Mouse (Mus musculus): ENCODE results near the gene Nrap.
"Not testable (repeated sequence)": the region's sequence is repeated elsewhere in the genome, so short reads cannot be mapped to it uniquely, and the experiment has no call there.

Nrap gene

DNA sequence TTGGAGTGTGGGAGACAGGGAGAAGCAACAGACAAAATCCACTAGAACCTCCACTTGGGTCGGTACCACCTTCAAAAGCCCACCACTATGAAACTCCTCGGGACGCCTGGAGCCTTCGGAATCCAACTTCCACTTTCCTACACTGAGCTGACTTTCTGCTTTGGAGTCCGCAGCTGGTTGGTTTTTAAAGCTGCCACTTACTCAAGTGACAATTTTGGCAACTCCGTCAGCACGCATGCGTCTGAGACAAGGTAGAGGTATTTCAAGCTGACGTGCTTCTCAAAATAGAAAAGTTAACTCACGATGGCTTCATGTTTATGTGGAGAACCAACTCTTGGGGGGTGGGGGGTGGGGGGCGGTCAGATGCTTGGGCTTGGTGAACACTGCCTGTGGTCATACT is at the start of gene Nrap:
Gene Nrap, minus strand, starts transcription at position 159 of the 400 bp plus-strand sequence.
- DNase-seq (ENCODE audit: low spot score in 2 of 2), result no peak

DNA sequence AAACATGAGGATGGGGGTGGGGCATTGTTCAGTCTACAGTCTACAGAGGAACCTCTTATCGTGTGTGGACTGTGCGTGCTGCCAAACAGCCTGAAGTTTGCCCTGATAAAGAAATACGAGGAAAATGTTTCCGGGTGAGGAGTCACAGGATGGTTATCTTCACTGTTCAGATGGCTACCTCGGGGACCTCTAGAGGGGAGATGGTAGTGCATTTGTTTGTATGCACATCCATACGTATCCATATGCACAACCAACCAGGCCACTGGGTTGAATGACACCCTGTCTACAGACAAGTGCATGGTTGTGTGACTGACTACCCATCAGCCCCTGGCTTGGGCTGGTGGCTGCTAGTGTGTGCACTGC is 49.2 kb upstream of the Nrap start:
- DNase-seq (ENCODE audit: low spot score in 2 of 2), result no peak

DNA sequence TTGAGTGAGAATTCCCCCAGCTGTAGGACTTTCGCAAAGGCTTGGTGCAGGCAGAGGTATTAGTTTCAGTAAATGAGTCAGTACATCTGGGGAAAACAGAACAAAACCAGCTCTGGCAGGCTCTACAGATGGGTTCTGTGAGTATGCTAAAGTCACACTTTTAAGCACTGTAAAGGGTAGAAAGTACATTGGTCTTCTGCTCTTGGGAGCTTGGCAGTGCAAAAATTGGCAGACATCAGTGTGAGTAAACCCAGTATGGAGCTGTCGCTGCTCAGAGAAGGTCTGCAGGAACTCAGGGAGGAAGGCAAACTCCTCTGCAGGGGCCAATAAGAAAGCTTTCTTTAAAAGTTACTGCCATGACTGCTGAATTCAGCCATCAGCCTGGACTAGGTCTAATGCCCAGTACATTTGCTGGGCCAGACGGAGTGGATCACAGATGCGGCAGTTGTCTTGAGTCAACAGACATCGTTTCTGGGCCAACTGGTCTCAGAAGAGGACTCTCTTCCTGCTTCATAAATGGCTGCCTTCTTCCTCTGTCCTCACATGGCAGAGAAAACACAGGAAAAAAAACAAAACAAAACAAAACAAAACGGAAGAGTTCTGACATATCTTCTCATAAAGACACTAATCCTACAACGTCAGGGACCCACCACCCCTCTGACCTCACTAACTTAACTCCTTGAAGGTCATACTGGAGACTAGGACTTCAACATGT is 48.7 kb upstream of the Nrap start:
- no peak for DNase-seq (ENCODE audit: low spot score in 2 of 2)

DNA sequence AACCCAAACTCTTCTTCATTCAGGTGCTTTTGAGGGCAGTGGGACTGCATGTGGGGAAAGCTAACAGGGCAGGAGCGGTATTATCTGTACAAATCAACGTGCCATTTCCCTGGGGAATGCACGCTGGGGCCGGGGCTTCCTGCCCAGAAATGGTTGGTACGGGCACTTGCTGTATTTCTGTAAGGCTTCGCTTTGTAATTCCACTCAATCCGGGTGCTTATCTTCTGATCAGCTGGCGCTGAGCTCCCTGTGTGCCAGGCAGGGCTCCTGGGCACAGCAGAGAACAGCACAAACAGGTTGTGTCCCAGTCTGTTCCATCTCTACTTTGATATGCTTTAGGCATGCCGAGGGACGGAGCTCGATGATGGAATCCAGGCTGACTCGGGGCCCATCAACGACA is 46.5 kb upstream of the Nrap start:
- DNase-seq (ENCODE audit: low spot score in 2 of 2), result no peak

DNA sequence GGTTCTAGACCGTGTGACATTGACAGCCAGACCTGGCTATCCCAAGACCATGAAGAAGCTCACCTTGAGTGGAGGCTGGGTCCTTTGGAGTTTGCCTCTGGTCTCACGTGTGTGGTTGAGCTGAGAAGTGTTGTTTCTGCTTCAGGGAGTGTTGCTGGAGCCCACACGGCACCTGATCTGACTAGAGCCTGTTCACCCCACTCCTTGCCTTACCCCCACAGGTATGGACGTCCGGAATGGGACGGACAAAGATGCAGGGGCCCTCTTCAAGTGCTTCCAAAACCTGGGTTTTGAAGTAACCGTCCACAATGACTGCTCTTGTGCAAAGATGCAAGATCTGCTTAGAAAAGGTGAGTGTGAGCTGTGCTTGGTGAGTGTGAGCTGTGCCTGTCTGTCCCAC is 43.7 kb upstream of the Nrap start:
- no peak for DNase-seq (ENCODE audit: low spot score in 2 of 2)

DNA sequence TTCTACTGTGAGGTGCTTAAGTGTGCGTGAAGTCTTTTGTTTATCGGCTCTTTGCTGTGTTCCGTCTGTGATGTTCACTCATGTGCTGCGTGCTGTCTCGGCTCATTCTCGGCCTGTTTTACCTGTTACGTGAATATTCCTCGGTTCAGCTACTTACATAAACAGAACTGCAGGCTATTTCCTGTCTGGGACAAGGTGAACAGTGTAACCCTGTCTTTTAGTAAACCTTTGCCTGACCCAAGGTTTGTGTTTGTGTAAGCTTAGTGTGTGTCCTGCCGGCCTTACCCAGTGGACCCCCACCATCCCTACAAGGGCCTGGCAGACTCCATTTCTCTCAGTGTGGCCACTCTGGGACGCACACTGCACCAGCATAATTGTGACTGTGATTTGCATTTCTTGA is 42.9 kb upstream of the Nrap start:
- no peak for DNase-seq (ENCODE audit: low spot score in 2 of 2)

DNA sequence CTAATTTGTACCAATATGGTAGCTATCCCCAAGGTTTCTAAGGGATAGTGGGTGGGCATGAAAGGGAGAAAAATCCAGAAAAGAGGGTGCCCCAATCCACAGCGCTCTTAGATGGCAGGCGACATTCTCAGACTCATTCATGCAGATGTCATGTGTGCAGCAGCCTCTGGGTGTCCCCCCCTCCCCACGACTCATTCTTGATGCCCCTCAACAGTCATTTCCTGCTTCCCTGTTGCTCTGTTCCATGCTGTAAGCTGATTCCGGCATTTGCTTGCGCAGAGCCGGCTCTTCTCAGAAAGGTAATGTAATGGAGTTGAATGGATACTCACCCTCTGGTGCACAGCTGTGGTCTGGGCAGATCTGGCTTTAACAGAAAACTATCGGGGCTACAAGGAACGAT is 40.5 kb upstream of the Nrap start:
- DNase-seq (ENCODE audit: low spot score in 2 of 2), result no peak

DNA sequence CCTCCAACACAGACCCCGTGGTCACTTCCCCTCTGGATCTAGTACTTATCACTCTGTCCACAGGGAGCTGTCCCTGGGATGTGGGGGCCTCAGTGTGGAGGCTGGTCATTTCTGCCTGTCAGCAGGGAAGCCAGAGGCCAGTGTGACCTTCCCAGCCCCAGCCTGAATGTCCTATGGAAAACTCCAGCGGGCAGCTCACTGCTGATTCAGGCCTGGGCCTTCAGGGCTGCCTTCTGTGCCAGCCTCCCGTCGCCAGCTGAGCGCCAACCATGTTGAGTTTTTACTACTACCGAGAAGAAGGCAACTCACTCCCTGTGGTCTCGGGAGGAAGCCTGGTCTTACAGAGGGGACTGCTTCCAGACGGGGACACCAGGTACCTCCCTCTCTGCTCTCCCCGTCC is 35.7 kb upstream of the Nrap start:
- no peak for DNase-seq (ENCODE audit: low spot score in 2 of 2)

DNA sequence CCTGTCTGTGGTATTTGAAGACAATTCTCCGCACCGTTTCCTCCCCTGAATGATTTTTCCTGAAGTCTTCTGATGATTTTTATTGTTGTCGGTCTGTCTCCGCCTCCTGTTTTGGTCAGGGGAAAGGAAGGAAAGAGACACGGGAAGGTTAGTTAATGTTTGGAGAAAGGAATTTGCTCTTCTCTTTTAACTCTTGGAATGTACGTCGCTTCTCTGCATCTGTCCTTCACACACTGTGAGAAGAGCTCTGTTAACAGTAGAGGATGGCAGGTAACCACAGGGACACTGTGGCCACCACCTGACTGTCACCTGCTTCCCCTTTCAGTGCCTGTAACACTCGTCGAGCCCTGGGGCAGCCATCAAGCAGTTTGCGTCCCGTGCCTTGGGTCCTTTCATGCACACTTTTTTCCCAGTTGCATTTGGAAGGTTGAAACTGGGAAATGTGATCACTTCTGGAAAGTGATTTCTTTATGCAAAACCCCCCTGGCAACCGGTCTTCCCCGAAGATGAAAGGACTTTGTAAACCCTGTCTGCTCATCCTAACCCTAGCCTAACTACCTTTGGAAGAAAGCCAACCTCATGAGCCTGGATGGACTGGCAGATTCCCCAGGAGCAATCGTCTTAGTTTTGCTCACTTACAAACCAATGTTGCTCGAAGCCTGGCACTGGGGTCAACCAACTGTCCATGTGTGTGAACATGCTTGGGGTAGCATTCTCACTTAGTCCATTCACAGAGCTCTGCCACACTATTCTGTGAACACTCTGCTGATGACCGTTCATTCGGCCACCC is 35.0 kb upstream of the Nrap start:
- DNase-seq (ENCODE audit: low spot score in 2 of 2), result no peak

DNA sequence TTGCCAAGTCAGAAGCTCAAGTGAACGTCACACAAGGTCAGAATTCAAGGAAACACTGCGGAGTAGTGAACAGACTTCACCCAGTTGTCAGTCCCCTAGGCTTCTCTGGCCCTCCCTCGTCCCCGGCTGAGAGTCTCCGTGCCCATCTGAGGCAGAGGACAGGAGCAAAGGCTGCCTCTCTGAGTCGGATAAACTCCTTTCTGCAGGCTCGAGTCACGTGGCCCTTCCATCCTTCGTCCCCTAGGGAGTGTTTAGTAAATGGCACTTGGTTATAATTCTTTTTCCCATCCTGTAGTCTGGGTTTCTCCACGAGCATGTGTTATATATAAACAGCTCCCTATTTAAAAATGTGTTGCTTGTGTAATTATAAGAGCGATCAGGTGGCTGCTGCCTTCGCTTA is 33.5 kb upstream of the Nrap start:
- DNase-seq (ENCODE audit: low spot score in 2 of 2), result no peak

DNA sequence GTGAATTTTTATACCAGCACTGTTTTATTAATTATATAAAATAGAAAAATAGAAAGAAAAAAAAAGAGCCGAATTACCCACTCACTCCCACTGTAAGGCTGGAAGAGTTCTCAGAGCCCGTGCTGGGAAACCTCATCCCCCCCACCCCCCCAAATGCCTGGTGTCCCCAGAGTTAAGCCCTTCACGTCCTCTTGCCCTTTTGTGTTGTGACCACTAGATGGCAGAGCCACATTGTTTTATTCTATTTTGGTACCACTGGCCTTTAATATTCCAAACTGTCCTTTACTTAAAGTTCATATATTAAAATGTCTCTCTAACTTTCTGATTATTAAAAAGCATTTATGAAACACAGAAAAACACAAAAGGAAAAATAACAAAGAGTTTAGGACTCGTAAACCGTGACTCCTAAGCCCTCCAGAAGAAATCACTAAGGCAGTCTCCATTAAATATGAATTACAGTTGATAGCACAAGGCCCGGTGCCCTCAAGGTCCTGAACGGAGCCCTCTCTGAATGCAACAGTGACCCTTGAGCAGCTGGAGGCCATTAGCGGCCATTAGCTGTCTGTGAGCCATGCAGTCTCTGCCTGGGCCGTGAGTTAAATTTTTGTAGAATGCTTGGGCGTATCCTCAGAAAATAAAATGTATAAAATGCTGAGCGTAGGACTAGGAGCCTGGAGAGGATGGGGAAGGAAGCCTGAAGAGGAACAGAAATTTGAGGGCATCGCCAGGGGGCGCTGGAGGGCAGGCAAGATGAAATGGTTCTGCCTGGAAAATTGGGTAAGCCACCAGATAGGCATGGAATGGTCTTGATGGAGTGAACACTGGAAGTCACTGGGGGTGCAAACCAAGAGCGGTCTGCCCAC is 32.9 kb upstream of the Nrap start:
- DNase-seq (ENCODE audit: low spot score in 2 of 2), result peak; percentile 71 to 86

DNA sequence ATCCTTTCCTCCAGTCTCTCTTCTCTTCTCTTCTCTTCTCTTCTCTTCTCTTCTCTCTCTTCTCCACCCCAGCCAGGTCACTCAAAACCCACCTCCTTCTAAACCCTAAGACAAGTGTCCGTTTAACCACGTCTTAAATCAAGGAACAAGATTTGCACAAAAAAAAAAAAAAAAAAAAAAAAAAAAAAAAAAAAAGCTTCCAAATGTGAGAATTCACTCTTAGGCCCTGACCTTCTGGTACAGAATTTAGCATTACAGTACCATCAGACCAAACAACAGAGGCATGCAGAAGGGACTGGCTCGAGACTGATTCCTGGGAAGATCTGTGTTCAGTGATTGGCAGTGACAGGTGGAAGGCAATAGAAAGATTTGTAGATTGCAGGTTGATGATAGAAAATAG is 30.5 kb upstream of the Nrap start:
- no peak for DNase-seq (ENCODE audit: low spot score in 2 of 2)

DNA sequence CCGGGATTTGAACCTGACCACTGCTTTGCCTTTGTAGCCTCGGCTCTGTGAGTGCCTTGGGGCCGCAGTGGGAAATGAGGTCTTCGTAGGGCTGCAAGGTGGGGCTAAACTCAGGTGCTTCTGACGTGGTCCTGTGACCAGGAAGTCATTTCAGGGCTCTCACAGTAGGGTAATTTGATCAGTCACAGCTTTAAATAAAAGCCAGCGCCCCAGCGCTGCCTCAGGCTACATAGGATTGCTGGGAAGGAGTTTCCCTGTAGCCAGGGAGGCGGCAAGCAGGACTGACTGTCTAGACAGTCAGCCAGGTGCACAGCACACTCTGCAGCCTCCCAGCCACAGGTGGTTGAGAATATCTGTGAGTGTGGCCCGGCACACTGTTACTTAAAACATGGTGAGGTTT is 29.6 kb upstream of the Nrap start:
- DNase-seq (ENCODE audit: low spot score in 2 of 2), result no peak

DNA sequence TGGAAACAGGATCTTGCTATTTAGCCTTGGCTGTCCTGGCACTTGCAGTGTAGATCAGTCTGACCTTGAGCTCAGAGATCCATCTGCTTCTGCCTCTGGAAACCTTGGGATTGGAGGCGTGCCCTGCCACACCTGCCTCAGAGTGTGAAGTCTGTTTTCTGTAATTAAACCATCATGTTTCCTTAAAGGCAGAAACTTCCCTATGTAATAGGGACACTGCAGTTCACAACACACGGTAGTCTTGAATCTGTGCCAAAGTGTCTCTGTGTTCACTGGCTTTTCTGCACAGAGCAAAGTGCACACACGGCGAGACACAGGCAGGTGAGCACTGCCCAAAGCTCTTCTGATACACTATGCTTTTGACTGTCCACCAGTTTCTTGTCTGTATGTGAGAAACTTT is 28.6 kb upstream of the Nrap start:
- no peak for DNase-seq (ENCODE audit: low spot score in 2 of 2)

DNA sequence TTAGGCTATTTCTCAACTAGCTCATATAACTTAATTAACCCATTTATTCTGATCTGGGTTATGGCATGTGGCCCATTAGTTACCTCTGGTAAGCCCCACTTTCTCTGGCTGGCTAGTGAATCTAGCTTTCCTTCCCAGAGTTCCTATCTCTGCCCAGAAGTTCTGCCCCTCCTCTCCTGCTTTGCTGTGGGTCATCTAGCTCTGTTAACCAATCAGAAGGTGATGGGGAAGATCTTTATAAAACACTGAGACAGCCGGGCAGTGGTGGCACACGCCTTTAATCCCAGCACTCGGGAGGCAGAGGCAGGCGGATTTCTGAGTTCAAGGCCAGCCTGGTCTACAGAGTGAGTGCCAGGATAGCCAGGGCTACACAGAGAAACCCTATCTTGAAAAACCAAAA is 20.0 kb upstream of the Nrap start:
- not testable (repeated sequence) for DNase-seq (ENCODE audit: low spot score in 2 of 2)

DNA sequence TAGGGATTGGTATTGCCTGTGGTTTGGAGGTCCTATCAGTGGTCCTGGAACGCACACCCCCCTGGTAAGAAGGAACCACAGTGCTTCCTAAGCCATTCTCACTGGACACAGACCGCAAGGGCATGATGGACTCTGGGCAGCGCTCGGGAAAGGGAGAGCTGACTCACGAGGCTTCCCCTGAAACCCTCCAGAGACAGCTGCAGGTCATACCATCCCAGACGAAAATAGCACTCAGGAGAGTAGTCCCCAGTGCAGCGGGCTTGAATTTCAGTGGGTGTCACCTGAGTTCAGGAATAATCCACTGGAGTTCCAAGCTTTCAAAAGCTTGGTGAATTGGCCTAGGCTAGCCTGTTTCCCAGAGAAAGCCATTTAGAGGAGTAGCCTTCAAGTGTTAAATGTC is 16.7 kb upstream of the Nrap start:
- no peak for DNase-seq (ENCODE audit: low spot score in 2 of 2)

DNA sequence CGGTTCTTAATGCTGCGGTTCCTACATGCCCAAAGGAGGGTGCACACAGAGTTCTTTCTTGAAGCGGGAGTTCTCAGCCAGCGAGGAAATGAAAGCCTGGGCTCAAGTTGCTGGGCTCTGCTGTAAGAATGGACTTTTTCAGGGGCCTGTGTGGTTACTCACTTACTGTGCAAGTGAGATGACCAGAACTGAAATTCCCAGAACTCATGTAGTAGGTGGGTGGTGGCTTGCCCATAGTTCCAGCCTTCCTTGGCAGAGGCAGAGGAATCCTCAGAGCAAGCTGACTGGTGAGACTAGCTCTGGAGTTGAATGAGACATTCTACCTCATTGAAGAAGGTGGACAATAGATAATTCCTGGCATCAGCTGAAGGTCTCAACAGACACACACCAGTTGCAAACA is 16.0 kb upstream of the Nrap start:
- no peak for DNase-seq (ENCODE audit: low spot score in 2 of 2)

DNA sequence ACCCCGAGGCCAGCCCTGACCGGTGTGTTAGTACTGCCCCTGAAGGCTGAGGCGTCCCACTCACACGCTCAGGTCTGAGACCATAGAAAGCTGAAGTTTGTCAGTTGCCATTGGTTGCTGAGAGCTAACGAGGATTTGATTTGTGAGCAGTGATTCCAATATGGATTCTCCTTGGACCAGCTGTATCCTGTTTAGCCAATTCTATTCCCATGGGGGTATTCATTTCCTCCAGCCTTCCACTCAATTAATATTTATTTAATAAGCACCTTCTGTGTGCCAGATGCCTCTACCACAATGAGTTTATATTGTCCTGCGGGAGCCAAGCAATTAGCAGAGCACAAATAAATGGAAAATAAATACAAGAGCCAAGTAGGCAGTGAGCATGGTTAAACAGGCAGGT is 12.0 kb upstream of the Nrap start:
- no peak for DNase-seq (ENCODE audit: low spot score in 2 of 2)

DNA sequence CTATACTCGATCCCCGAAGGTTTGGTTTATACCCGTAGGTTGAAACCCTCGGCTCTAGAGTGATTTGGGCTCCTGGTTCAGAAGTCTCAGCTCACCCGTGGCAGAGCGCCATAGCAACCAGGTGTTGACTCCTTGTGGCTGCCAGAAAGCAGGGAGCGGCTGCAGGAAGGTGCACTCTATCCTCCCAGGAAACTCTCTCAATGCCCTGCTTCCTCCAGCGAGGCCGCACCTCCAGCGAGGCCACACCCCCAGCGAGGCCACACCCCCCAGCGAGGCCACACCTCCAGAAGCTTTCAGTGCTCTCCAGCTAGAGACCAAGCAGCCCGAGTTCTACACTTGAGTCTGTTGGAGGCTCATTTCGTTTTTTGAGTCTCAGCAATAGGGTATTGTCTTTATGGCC is 10.4 kb upstream of the Nrap start:
- DNase-seq (ENCODE audit: low spot score in 2 of 2), result peak; percentile 34 to 36

DNA sequence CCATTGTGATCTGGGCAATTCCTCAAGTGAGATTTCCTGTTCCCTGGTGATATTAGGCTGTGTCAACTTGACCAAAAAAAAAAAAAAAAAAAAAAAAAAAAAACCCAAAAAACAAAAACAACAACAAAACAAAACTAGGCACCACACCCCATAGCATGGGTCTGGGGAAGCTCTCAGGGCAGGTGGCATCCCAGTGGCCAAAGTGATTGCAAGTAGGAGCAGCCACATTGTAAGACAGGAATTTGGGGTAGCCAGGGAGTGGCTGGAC is 8.6 kb upstream of the Nrap start:
- no peak for DNase-seq (ENCODE audit: low spot score in 2 of 2)

DNA sequence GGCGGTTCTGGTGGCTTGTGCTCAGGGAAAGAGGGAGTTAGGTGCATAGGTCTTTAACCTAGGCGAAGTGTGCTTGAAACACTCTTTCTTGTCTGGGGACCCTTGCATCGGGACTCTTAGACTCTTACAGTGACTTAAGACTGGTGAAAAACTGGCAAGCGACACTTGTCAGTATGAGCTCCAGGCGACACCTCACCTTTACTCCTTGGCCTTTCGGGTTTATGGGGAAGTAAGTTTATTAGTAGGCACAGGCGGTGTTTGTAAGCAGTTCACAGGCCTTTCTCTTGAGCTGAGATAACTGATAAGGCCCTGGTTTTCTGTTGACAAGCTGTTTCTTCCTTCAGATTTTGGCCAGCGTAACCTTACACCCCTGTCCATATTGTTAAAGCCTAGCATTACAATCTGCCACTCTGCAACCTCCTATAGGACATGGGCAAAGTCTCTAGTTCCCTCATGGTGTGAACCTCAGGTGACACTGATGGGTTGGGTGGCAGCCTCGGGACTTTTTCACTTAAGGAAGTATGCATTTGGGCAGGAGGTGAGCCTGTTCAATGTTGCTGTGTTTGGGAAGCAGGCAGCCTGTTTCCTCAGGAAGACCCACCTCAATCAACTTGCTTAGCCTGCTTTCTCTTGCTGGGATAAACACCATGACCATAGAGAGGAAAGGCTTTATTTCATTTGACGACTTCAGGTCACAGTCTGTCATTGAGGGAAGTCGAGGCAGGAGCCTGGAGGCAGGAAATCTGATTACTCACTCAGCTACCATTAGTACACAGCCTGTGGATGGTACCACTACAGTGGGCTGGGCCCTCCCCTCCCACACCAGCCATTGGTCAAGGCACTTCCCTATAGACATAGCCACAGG is 8.1 kb upstream of the Nrap start:
- DNase-seq (ENCODE audit: low spot score in 2 of 2), result no peak
